Mouse (Mus musculus) cerebellum, adult 8-10 months (tissue): ENCODE measurements around the gene Atpaf1.

ENCODE experiments used
- DNase-seq: peaks from one replicate; pipeline ENCODE4 v3.0.0; 2022

Atpaf1 gene

GRCm38 (mm10) chr4:115784769-115785510 is at the start of gene Atpaf1:
Atpaf1 (plus strand) TSS chr4:115784812.
- DNase-seq: peak; percentile 78

- no peak for DNase-seq
Measured at GRCm38 (mm10) chr4:115734867-115735266, 49.7 kb upstream of the Atpaf1 start.

GRCm38 (mm10) chr4:115737551-115738041 is 47.0 kb upstream of the Atpaf1 start, which contains the start of gene Efcab14:
Efcab14 (plus strand) TSS chr4:115737744.
- peak; percentile 97 for DNase-seq

- no peak for DNase-seq
Measured at GRCm38 (mm10) chr4:115738481-115738985, 46.1 kb upstream of the Atpaf1 start.

GRCm38 (mm10) chr4:115742658-115743057 is 42.0 kb upstream of the Atpaf1 start:
- no peak for DNase-seq

- no peak for DNase-seq
Measured at GRCm38 (mm10) chr4:115743096-115743495, 41.5 kb upstream of the Atpaf1 start.

GRCm38 (mm10) chr4:115748181-115748580 is 36.4 kb upstream of the Atpaf1 start:
- DNase-seq: no peak

- DNase-seq: no peak
Measured at GRCm38 (mm10) chr4:115749336-115749735, 35.3 kb upstream of the Atpaf1 start.

- no peak for DNase-seq
Measured at GRCm38 (mm10) chr4:115754101-115754500, 30.5 kb upstream of the Atpaf1 start.

- no peak for DNase-seq
Measured at GRCm38 (mm10) chr4:115754851-115755250, 29.8 kb upstream of the Atpaf1 start.

GRCm38 (mm10) chr4:115761206-115761605 is 23.4 kb upstream of the Atpaf1 start:
- DNase-seq: no peak

- no peak for DNase-seq
Measured at GRCm38 (mm10) chr4:115764581-115764980, 20.0 kb upstream of the Atpaf1 start.

- DNase-seq: no peak
Measured at GRCm38 (mm10) chr4:115767647-115768467, 16.8 kb upstream of the Atpaf1 start.

- no peak for DNase-seq
Measured at GRCm38 (mm10) chr4:115775056-115775455, 9.6 kb upstream of the Atpaf1 start.

GRCm38 (mm10) chr4:115777627-115778026 is 7.0 kb upstream of the Atpaf1 start:
- DNase-seq: no peak

- DNase-seq: no peak
Measured at GRCm38 (mm10) chr4:115780269-115780668, 4.3 kb upstream of the Atpaf1 start.

- no peak for DNase-seq
Measured at GRCm38 (mm10) chr4:115780918-115781317, 3.7 kb upstream of the Atpaf1 start, which contains the start of gene Tex38. Tex38 (minus strand) TSS chr4:115781018.

- no peak for DNase-seq
Measured at GRCm38 (mm10) chr4:115782026-115782805, 2.4 kb upstream of the Atpaf1 start.

GRCm38 (mm10) chr4:115785511-115786034 is 961 bp downstream of the Atpaf1 start:
- no peak for DNase-seq

GRCm38 (mm10) chr4:115790864-115791263 is 6.3 kb downstream of the Atpaf1 start:
- DNase-seq: no peak

- no peak for DNase-seq
Measured at GRCm38 (mm10) chr4:115795360-115795759, 10.7 kb downstream of the Atpaf1 start.

GRCm38 (mm10) chr4:115799981-115800380 is 15.4 kb downstream of the Atpaf1 start:
- DNase-seq: no peak
